Mouse (Mus musculus) lung, embryonic 14.5 days (tissue): ENCODE data around the gene Med25. TPM values are rescaled to one million over a fixed set of nuclear protein-coding genes. Genes with fewer than 3 reads are reported as not detected.
A peak's percentile ranks its signal among the peaks of the same experiment; 100 is the strongest.

Experiments
- ATAC-seq: fragments of 200-750 bp; cut with Nextera tagmentation; 2 replicates; pipeline ENCODE4 v1.8.0; 2017; ENCODE audit warnings: mild to moderate bottlenecking, moderate TSS enrichment, moderate library complexity; ENCODE audit not compliant: insufficient read depth
- DNase-seq: peaks from one replicate; pipeline ENCODE4 v3.0.0-alpha.2; 2015
- H3K27ac ChIP-seq: fragments of 300-500 bp; sonication (generic); 2 replicates; pipeline ENCODE4 v1.5.1; 2014; ENCODE audit warnings: low read depth, mild to moderate bottlenecking, moderate library complexity
- H3K27me3 ChIP-seq: fragments of 300-500 bp; sonication (generic); 2 replicates; pipeline ENCODE4 v1.6.1; 2014; ENCODE audit warnings: low read length, control low read depth; ENCODE audit not compliant: insufficient read depth
- H3K36me3 ChIP-seq: fragments of 300-500 bp; sonication (generic); 2 replicates; pipeline ENCODE4 v1.6.1; 2014; ENCODE audit warnings: control low read depth; ENCODE audit not compliant: insufficient read depth
- H3K4me1 ChIP-seq: fragments of 300-500 bp; sonication (generic); 2 replicates; pipeline ENCODE4 v1.6.1; 2014; ENCODE audit warnings: antibody characterized with exemption, control low read depth; ENCODE audit not compliant: insufficient read depth
- H3K4me2 ChIP-seq: fragments of 300-500 bp; sonication (generic); 2 replicates; pipeline ENCODE4 v1.6.1; 2014; ENCODE audit warnings: mild to moderate bottlenecking
- H3K4me3 ChIP-seq: fragments of 300-500 bp; sonication (generic); 2 replicates; pipeline ENCODE4 v1.5.1; 2014; ENCODE audit warnings: low read depth, low read length
- H3K9ac ChIP-seq: fragments of 300-500 bp; sonication (generic); 2 replicates; pipeline ENCODE4 v1.6.1; 2014
- H3K9me3 ChIP-seq: fragments of 300-500 bp; sonication (generic); 2 replicates; pipeline ENCODE4 v1.6.1; 2016; ENCODE audit warnings: low read depth, low read length, control low read depth
- CTCF ChIP-seq: IDR thresholded peaks from 2 replicates; pipeline ENCODE4 v1.5.1; 2016; ENCODE audit warnings: antibody characterized with exemption, low read depth
- WGBS: fragments of 180-500 bp; shearing (Covaris S2); extraction: QIAGEN DNeasy Blood & Tissue Kit; methylation state at CpG from one replicate; pipeline ENCODE4 v1.1.7; 2014; 5-methylcytosine and 5-hydroxymethylcytosine counted together
- polyA plus RNA-seq: library from polyadenylated mRNA; unstranded; fragments of >200 nt; fragmentation: Nextera tagmentation; extraction: Ambion mirVana; gene quantifications from 2 replicates; pipeline ENCODE4 v1.2.1, GENCODE M21; 2014

The Med25 gene
- polyA plus RNA-seq, 1 experiment from 2014 or later = 79.5 TPM

DNA sequence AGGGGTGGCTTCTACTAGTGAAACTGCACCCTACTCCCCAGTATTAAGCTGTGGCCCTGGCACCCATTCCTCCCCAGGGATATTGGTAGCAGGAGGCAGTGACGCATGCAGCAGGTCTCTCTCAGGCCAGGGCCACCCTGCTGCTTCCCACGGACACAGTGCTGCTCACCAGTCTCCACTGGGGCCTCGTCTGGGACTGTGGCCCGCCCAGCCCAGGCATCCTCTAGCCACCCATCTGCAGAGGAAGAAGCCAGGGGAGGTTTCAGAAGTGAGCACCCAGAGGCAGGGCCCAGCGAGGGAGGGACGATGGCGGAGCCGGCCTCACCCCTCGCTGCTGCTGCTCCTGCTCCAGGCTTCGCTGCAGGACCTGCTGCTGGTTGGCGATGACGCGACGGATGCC, 29.3 kb downstream of the Med25 start:
- ATAC-seq (no peak), DNase-seq (no peak)
- Histone ChIP-seq H3K4me2 (no peak overlapping the region), H3K9ac (no peak overlapping the region), H3K4me3 (no peak overlapping the region), H3K27me3 (no peaks in the 10 kb centered on the region), H3K9me3 (no peaks in the 10 kb centered on the region), H3K36me3 (peaks cover 56% of the 10 kb centered on the region), H3K27ac (no peak overlapping the region), H3K4me1 (peaks cover 23% of the 10 kb centered on the region)
- 78% methylated on average over 14 of the region's 14 CpGs for WGBS
- TF ChIP-seq CTCF = no peak

DNA sequence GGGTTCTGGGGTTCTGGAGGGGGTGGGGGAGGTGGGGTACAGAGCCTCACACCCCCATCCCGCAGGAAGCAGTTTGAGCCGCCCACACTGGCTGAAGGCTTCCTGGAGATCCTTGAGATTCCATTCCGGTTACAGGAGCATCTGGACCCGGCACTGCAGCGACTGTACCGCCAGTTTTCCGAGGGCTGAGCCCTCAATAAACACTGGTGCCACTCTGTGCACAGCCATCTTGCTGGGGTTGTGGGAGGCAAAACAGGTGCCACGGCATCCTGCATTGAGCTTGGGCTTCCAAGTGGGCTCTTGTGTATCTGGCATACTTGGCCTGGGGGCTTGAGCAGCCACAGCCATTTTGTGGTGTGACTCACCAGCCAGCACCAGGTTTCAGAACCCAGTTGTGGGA, 30.1 kb downstream of the Med25 start:
- peaks cover 56% of the 10 kb centered on the region for H3K36me3 ChIP-seq
- no peaks in the 10 kb centered on the region for H3K9me3 ChIP-seq
- H3K9ac ChIP-seq = no peak overlapping the region
- no peak for ATAC-seq
- no peak for DNase-seq
- no peak for TF ChIP-seq CTCF
- H3K4me3 ChIP-seq = no peak overlapping the region
- WGBS = 65% methylated on average over 8 of the region's 8 CpGs
- no peak overlapping the region; the same call in 1 of the 2 replicates for H3K27ac ChIP-seq
- no peaks in the 10 kb centered on the region for H3K27me3 ChIP-seq
- H3K4me1 ChIP-seq = peaks cover 17% of the 10 kb centered on the region
- H3K4me2 ChIP-seq = no peak overlapping the region

DNA sequence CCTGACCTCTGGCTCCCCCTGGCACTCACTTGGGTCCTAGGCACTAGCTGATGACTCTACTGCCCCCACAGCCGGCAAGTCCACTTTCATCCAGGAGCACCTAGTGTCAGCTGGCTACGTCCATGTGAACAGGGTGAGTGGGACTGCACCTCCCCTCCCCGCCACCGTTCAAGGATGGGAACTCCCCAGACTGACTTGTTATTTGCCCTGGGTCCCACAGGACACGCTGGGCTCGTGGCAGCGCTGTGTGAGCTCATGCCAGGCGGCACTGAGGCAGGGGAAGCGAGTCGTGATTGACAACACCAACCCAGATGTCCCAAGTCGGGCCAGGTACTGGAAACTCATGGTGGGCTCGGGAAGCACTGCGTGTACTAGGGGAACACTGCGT, 31.1 kb downstream of the Med25 start:
- Histone ChIP-seq H3K9me3 (no peaks in the 10 kb centered on the region), H3K36me3 (peaks cover 54% of the 10 kb centered on the region), H3K4me3 (no peak overlapping the region), H3K27ac (peak overlapping the region; percentile 67; the same call in 1 of the 2 replicates), H3K4me1 (peaks cover 9% of the 10 kb centered on the region), H3K9ac (no peak overlapping the region), H3K4me2 (no peak overlapping the region), H3K27me3 (no peaks in the 10 kb centered on the region)
- WGBS = 72% methylated on average over 14 of the region's 14 CpGs
- DNase-seq = no peak
- ATAC-seq = no peak
- TF ChIP-seq CTCF = no peak

DNA sequence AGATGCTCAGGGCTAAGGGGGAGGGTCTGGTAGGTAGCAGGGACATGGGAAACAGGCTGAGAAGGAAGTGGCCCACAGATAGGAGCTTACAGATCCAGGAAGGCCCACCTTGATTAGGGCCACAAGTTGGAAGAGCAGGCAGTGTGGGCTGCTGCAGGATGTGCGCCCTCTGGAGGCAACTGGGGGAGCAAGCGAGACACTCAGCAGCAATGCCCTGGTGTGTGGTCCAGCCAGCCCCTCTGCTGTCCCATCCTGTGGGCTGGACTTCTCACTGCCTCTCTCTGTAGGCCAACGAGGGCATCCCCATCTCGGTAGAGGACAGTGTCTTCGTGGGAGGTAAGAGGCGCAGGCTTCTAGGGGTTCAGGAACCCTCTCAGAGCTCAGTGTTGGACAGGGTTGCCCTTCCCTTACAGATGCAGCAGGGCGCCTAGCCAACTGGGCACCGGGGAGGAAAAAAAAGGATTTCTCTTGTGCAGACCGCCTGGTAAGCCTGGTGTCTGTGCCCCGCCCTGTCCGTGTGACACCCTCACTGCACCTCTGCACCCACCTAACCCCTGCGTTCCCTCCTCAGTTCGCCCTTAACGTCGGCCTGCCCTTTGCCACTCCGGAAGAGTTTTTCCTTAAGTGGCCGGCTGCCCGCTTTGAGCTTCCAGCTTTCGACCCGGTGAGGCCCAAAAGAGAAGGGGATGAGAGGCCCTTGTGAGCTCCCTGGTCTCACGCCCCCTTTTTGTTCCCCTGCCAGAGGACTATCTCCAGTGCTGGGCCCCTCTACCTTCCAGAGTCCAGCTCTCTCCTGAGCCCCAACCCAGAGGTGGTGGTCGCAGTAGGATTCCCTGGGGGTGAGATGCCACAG, 31.7 kb downstream of the Med25 start:
- 47% methylated on average over 22 of the region's 22 CpGs for WGBS
- H3K4me2 ChIP-seq = no peak overlapping the region
- peak; percentile 94 for TF ChIP-seq CTCF
- H3K27me3 ChIP-seq = no peaks in the 10 kb centered on the region
- no peak overlapping the region for H3K4me3 ChIP-seq
- H3K9ac ChIP-seq = no peak overlapping the region
- H3K9me3 ChIP-seq = no peaks in the 10 kb centered on the region
- H3K4me1 ChIP-seq = peaks cover 8% of the 10 kb centered on the region
- DNase-seq (peak; percentile 90), ATAC-seq (peak; percentile 59)
- H3K36me3 ChIP-seq = peaks cover 48% of the 10 kb centered on the region
- peak overlapping the region; percentile 67 for H3K27ac ChIP-seq

DNA sequence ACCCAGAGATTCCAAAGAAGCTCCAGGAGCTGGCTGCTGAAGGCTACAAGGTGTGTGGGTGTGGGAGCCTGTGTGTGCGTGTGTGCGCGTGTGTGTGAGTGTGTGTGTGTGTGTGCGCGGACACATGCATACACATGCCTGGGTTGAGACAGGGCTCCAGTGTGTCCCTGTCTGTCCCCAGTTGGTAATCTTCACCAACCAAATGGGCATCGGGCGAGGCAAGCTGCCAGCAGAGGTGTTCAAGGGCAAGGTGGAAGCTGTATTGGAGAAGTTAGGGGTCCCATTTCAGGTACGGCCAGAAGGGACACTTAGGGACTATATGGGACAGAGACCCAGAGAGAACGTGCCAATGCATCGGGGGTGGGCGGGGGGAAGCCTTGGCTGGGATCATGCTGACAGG, 32.6 kb downstream of the Med25 start:
- Histone ChIP-seq H3K27me3 (no peaks in the 10 kb centered on the region), H3K4me3 (no peak overlapping the region), H3K9ac (no peak overlapping the region), H3K9me3 (no peaks in the 10 kb centered on the region), H3K4me2 (no peak overlapping the region), H3K36me3 (peaks cover 39% of the 10 kb centered on the region), H3K4me1 (peaks cover 8% of the 10 kb centered on the region), H3K27ac (no peak overlapping the region)
- DNase-seq (no peak), ATAC-seq (no peak)
- no peak for TF ChIP-seq CTCF
- 86% methylated on average over 11 of the region's 11 CpGs for WGBS

DNA sequence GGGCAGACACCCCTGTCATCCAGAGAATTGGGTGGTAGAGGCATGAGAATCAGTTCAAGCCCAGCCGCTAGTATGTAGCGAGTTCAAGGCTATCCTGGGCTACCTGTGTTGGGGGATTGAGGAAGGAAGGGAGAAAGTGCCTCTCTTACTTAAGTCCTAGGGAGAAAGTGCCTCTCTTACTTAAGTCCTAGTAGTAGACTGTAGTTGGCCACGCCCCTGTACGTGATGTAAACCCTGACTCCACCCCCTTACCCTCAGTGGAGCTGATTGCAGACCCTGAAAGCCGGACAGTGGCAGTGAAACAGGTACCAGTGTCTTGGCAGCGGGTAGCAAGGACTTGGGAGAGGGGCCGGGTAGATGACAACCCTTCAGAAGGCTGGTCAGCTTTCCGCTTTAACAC, 34.6 kb downstream of the Med25 start:
- 25% methylated on average over 8 of the region's 8 CpGs for WGBS
- Histone ChIP-seq H3K27ac (peak overlapping the region; percentile 24; the same call in 1 of the 2 replicates), H3K27me3 (no peaks in the 10 kb centered on the region), H3K4me2 (peak overlapping the region; percentile 97), H3K36me3 (peaks cover 30% of the 10 kb centered on the region), H3K9ac (peak overlapping the region; percentile 78), H3K4me1 (peaks cover 21% of the 10 kb centered on the region), H3K9me3 (no peaks in the 10 kb centered on the region), H3K4me3 (peak overlapping the region; percentile 70)
- no peak for ATAC-seq
- DNase-seq = peak; percentile 77
- no peak for TF ChIP-seq CTCF

DNA sequence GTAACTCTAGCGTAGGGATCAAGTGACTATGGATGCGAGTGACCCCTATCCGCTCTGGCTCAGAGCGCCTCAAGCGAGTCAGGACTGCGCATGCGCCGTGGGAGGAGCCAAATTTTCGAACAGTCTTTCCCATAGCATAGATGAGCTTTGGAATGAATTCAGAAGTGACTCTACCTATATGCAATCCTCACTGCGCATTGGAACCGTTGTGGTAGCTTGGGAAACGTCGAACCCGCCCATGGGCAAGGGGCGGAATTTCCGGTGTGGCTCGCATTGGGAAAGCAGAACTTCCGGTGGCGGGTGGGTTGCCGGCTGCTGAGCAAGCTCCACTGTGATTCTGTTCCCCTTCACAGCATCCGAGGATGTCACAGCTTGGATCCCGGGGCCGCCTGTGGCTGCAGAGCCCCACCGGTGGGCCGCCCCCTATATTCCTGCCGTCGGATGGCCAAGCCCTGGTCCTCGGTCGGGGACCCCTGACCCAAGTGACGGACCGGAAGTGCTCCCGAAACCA, 35.4 kb downstream of the Med25 start, which contains the start of gene Pnkp:
Pnkp (plus strand) TSS at position 98 of the 511 bp plus-strand sequence.
- peak; percentile 94 for DNase-seq
- Histone ChIP-seq H3K27me3 (no peaks in the 10 kb centered on the region), H3K4me3 (peak within 1 kb of the TSS; percentile 70), H3K4me1 (peaks cover 21% of the 10 kb centered on the region), H3K27ac (peak within 1 kb of the TSS; percentile 86), H3K9ac (peak within 1 kb of the TSS; percentile 78), H3K36me3 (peaks cover 30% of the 10 kb centered on the region), H3K9me3 (no peaks in the 10 kb centered on the region), H3K4me2 (peak within 1 kb of the TSS; percentile 97)
- under 1% methylated on average over 32 of the region's 32 CpGs for WGBS
- peak; percentile 48 for ATAC-seq
- no peak for TF ChIP-seq CTCF
